Mouse (Mus musculus): ENCODE results near the gene Rasgrf2. TPM values are rescaled to one million over a fixed set of nuclear protein-coding genes. Genes with fewer than 3 reads are reported as not detected.

The Rasgrf2 gene
- polyA plus RNA-seq, 1 experiment, result 0.45 TPM

GRCm38 (mm10) chr13:91985915-91986589 is 145.4 kb downstream of the Rasgrf2 start:
- WGBS, result 66% methylated on average over 7 of the region's 7 CpGs
- no peak overlapping the region for H3K4me3 ChIP-seq (replicated peaks; ENCODE audit: control insufficient read depth, low read depth, low read length)
- no peaks in the 10 kb centered on the region for H3K4me1 ChIP-seq (ENCODE audit: control insufficient read depth, insufficient read depth, low read length)
- no peak overlapping the region for H3K27ac ChIP-seq (ENCODE audit: control insufficient read depth, insufficient read depth, low read depth, low read length, poor library complexity)
- TF ChIP-seq POLR2A (IDR thresholded peaks at IDR 0.05; ENCODE audit: borderline replicate concordance, control insufficient read depth, low read depth, low read length) (no peak), CTCF (IDR thresholded peaks at IDR 0.05; ENCODE audit: control insufficient read depth, insufficient read depth, low read length) (no peak)

DNA sequence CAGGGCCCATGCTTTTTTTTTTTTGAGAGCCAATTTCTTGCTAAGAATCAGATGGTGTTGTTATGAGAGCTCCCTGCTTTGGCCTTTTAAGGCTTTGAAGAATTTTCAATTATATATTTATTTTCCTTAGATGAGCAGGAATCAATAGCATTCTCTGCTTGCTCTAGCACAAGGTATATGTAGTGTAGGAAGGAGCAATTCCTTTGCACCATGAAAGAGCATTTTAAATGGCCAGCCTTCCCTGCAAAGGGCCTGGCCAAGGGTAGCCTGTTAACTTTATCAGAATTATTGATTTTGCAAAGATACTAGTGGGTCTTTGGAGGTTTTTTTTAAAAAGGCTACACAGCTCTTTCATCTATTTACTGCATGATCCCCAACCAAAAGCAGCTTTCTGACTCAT is 146.4 kb downstream of the Rasgrf2 start:
- H3K4me3 ChIP-seq (replicated peaks; ENCODE audit: control insufficient read depth, low read depth, low read length), result no peak overlapping the region
- no peak for TF ChIP-seq POLR2A (IDR thresholded peaks at IDR 0.05; ENCODE audit: borderline replicate concordance, control insufficient read depth, low read depth, low read length)
- no peak for TF ChIP-seq CTCF (IDR thresholded peaks at IDR 0.05; ENCODE audit: control insufficient read depth, insufficient read depth, low read length)
- H3K4me1 ChIP-seq (ENCODE audit: control insufficient read depth, insufficient read depth, low read length), result no peaks in the 10 kb centered on the region
- no peak overlapping the region for H3K27ac ChIP-seq (ENCODE audit: control insufficient read depth, insufficient read depth, low read depth, low read length, poor library complexity)

- WGBS, result 89% methylated on average over 3 of the region's 3 CpGs
- no peak for TF ChIP-seq CTCF (IDR thresholded peaks at IDR 0.05; ENCODE audit: control insufficient read depth, insufficient read depth, low read length)
- no peak for TF ChIP-seq POLR2A (IDR thresholded peaks at IDR 0.05; ENCODE audit: borderline replicate concordance, control insufficient read depth, low read depth, low read length)
- Histone ChIP-seq H3K27ac (ENCODE audit: control insufficient read depth, insufficient read depth, low read depth, low read length, poor library complexity) (no peak overlapping the region), H3K4me1 (ENCODE audit: control insufficient read depth, insufficient read depth, low read length) (no peaks in the 10 kb centered on the region), H3K4me3 (replicated peaks; ENCODE audit: control insufficient read depth, low read depth, low read length) (no peak overlapping the region)
These were observed 149.4 kb downstream of the Rasgrf2 start for GRCm38 (mm10) chr13:91982080-91982479.

DNA sequence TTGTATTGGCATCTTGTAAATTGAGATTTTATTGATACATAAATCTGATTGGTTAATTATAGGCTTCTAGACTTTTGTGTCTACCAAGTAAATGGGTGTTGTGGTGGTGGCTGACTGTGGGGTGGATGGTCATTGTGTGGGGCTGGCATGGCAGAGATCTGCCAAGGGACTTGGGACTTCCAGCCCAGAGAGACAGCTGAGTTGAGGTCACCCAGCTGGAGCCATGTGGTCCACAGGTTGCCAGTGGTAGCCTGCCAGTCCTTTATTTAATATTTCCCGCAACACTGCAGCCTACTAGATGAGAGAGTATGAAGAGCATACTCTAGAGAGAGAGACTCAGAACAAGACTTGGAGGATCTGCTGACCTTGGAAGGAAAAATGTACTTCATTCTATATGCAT is 150.0 kb downstream of the Rasgrf2 start:
- TF ChIP-seq POLR2A (IDR thresholded peaks at IDR 0.05; ENCODE audit: borderline replicate concordance, control insufficient read depth, low read depth, low read length) (no peak), CTCF (IDR thresholded peaks at IDR 0.05; ENCODE audit: control insufficient read depth, insufficient read depth, low read length) (no peak)
- 95% methylated on average over 1 of the region's 1 CpGs for WGBS
- H3K4me3 ChIP-seq (replicated peaks; ENCODE audit: control insufficient read depth, low read depth, low read length), result no peak overlapping the region
- no peak overlapping the region for H3K27ac ChIP-seq (ENCODE audit: control insufficient read depth, insufficient read depth, low read depth, low read length, poor library complexity)
- H3K4me1 ChIP-seq (ENCODE audit: control insufficient read depth, insufficient read depth, low read length), result no peaks in the 10 kb centered on the region

DNA sequence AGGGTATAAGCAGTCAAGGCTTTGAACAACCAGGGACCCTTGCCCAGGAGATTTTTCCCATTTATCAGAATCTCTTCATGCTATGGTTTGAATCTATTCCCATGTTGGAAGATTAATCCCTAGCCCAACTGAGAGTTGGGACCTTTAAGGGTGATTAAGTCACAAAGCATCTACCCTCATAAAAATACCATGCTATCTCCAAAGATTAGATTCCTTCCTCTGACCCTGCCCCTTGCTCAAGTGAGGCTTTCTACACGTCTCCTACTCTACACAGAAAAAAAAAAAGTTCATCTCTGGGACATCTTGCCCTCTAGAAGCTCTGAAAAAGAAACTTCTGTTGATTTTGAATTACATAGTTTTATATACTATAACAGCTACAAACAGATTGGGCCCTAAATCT is 154.5 kb downstream of the Rasgrf2 start:
- Histone ChIP-seq H3K4me3 (replicated peaks; ENCODE audit: control insufficient read depth, low read depth, low read length) (no peak overlapping the region), H3K4me1 (ENCODE audit: control insufficient read depth, insufficient read depth, low read length) (no peaks in the 10 kb centered on the region), H3K27ac (ENCODE audit: control insufficient read depth, insufficient read depth, low read depth, low read length, poor library complexity) (no peak overlapping the region)
- WGBS, result 70% methylated on average over 1 of the region's 1 CpGs
- no peak for TF ChIP-seq CTCF (IDR thresholded peaks at IDR 0.05; ENCODE audit: control insufficient read depth, insufficient read depth, low read length)
- TF ChIP-seq POLR2A (IDR thresholded peaks at IDR 0.05; ENCODE audit: borderline replicate concordance, control insufficient read depth, low read depth, low read length), result no peak

DNA sequence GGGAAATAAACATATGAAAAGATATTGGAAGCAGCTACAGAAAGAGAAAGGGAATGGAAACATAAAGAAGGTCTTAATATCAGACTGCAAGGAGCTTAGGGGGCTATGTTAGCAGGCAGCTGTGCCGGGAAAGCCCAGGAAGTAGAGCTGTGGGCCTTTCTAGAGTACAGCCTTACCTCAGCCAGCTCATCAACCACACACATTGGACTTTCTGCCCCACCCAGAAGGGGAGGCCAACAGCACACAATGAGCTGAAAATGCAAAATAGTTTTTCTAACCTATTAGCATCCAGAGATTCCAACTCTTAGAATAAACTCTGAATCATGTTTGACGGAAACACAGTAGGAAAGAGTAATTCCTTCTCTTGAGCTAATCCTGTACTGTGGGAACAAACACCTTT is 154.9 kb downstream of the Rasgrf2 start:
- Histone ChIP-seq H3K4me3 (replicated peaks; ENCODE audit: control insufficient read depth, low read depth, low read length) (no peak overlapping the region), H3K27ac (ENCODE audit: control insufficient read depth, insufficient read depth, low read depth, low read length, poor library complexity) (no peak overlapping the region), H3K4me1 (ENCODE audit: control insufficient read depth, insufficient read depth, low read length) (no peaks in the 10 kb centered on the region)
- TF ChIP-seq CTCF (IDR thresholded peaks at IDR 0.05; ENCODE audit: control insufficient read depth, insufficient read depth, low read length), result no peak
- no peak for TF ChIP-seq POLR2A (IDR thresholded peaks at IDR 0.05; ENCODE audit: borderline replicate concordance, control insufficient read depth, low read depth, low read length)
- 74% methylated on average over 2 of the region's 2 CpGs for whole genome bisulfite sequencing

GRCm38 (mm10) chr13:91974154-91974553 is 157.3 kb downstream of the Rasgrf2 start:
- Histone ChIP-seq H3K27ac (ENCODE audit: control insufficient read depth, insufficient read depth, low read depth, low read length, poor library complexity) (no peak overlapping the region), H3K4me1 (ENCODE audit: control insufficient read depth, insufficient read depth, low read length) (no peaks in the 10 kb centered on the region), H3K4me3 (replicated peaks; ENCODE audit: control insufficient read depth, low read depth, low read length) (no peak overlapping the region)
- 27% methylated on average over 1 of the region's 1 CpGs for WGBS
- TF ChIP-seq POLR2A (IDR thresholded peaks at IDR 0.05; ENCODE audit: borderline replicate concordance, control insufficient read depth, low read depth, low read length) (no peak), CTCF (IDR thresholded peaks at IDR 0.05; ENCODE audit: control insufficient read depth, insufficient read depth, low read length) (no peak)

GRCm38 (mm10) chr13:91971246-91971645 is 160.2 kb downstream of the Rasgrf2 start:
- TF ChIP-seq POLR2A (IDR thresholded peaks at IDR 0.05; ENCODE audit: borderline replicate concordance, control insufficient read depth, low read depth, low read length), result no peak
- TF ChIP-seq CTCF (IDR thresholded peaks at IDR 0.05; ENCODE audit: control insufficient read depth, insufficient read depth, low read length), result no peak
- no peak overlapping the region for H3K4me3 ChIP-seq (replicated peaks; ENCODE audit: control insufficient read depth, low read depth, low read length)
- 89% methylated on average over 3 of the region's 3 CpGs for WGBS
- no peak overlapping the region for H3K27ac ChIP-seq (ENCODE audit: control insufficient read depth, insufficient read depth, low read depth, low read length, poor library complexity)
- H3K4me1 ChIP-seq (ENCODE audit: control insufficient read depth, insufficient read depth, low read length), result no peaks in the 10 kb centered on the region

- no peak overlapping the region for H3K27ac ChIP-seq (ENCODE audit: control insufficient read depth, insufficient read depth, low read depth, low read length, poor library complexity)
- TF ChIP-seq CTCF (IDR thresholded peaks at IDR 0.05; ENCODE audit: control insufficient read depth, insufficient read depth, low read length) (no peak), POLR2A (IDR thresholded peaks at IDR 0.05; ENCODE audit: borderline replicate concordance, control insufficient read depth, low read depth, low read length) (no peak)
These were observed 175.0 kb downstream of the Rasgrf2 start for GRCm38 (mm10) chr13:91956474-91956873.

More at GRCm38 (mm10) chr13:91956474-91956873, 175.0 kb downstream of the Rasgrf2 start:
- Histone ChIP-seq H3K4me3 (replicated peaks; ENCODE audit: control insufficient read depth, low read depth, low read length) (no peak overlapping the region), H3K4me1 (ENCODE audit: control insufficient read depth, insufficient read depth, low read length) (no peaks in the 10 kb centered on the region)

Measured in bone marrow, adult 2 months (tissue).